Mouse (Mus musculus): ENCODE measurements at regions not wholly inside any gene's neighbourhood (a gene's known extent, or its start where the extent isn't known, plus 50 kb on each side); places are given as distances from the start of the nearest gene placed in this dataset.

- Histone ChIP-seq H3K4me1 (replicated peaks; ENCODE audit: control insufficient read depth, insufficient read depth) (peaks cover 8% of the 10 kb centered on the region), H3K27ac (replicated peaks) (peak overlapping the region; percentile 63), H3K27me3 (ENCODE audit: control insufficient read depth, insufficient read depth, low read length) (no peaks in the 10 kb centered on the region), H3K4me2 (replicated peaks; ENCODE audit: low read depth) (peak overlapping the region; percentile 20; the same call in 1 of the 2 replicates), H3K36me3 (ENCODE audit: control insufficient read depth, insufficient read depth, low read length) (no peaks in the 10 kb centered on the region), H3K9me3 (ENCODE audit: control insufficient read depth, low read length) (no peaks in the 10 kb centered on the region), H3K9ac (ENCODE audit: low read length) (no peak overlapping the region), H3K4me3 (ENCODE audit: low read depth, low read length) (no peak overlapping the region)
- TF ChIP-seq EP300 (optimal IDR thresholded peaks at IDR 0.05): no peak
- TF ChIP-seq CTCF (IDR thresholded peaks at IDR 0.05; ENCODE audit: low read depth): no peak
- no peak for ATAC-seq (ENCODE audit: low FRiP score, low TSS enrichment)
- no peak for DNase-seq (ENCODE audit: low spot score)
- WGBS: 51% methylated on average over 6 of the region's 6 CpGs
Measured at GRCm38 (mm10) chr12:69496341-69496904, 86.4 kb downstream of the Vcpkmt start.

GRCm38 (mm10) chr12:69495776-69496175 is 87.1 kb downstream of the Vcpkmt start:
- Histone ChIP-seq H3K4me2 (replicated peaks; ENCODE audit: low read depth) (no peak overlapping the region), H3K27ac (replicated peaks) (peak overlapping the region; percentile 63; the same call in 1 of the 2 replicates), H3K9me3 (ENCODE audit: control insufficient read depth, low read length) (no peaks in the 10 kb centered on the region), H3K27me3 (ENCODE audit: control insufficient read depth, insufficient read depth, low read length) (no peaks in the 10 kb centered on the region), H3K9ac (ENCODE audit: low read length) (no peak overlapping the region), H3K4me1 (replicated peaks; ENCODE audit: control insufficient read depth, insufficient read depth) (peaks cover 7% of the 10 kb centered on the region), H3K4me3 (ENCODE audit: low read depth, low read length) (no peak overlapping the region), H3K36me3 (ENCODE audit: control insufficient read depth, insufficient read depth, low read length) (no peaks in the 10 kb centered on the region)
- DNase-seq (ENCODE audit: low spot score) (no peak), ATAC-seq (ENCODE audit: low FRiP score, low TSS enrichment) (no peak)
- TF ChIP-seq EP300 (optimal IDR thresholded peaks at IDR 0.05) (no peak), CTCF (IDR thresholded peaks at IDR 0.05; ENCODE audit: low read depth) (no peak)
- WGBS: 88% methylated on average over 5 of the region's 5 CpGs

DNA sequence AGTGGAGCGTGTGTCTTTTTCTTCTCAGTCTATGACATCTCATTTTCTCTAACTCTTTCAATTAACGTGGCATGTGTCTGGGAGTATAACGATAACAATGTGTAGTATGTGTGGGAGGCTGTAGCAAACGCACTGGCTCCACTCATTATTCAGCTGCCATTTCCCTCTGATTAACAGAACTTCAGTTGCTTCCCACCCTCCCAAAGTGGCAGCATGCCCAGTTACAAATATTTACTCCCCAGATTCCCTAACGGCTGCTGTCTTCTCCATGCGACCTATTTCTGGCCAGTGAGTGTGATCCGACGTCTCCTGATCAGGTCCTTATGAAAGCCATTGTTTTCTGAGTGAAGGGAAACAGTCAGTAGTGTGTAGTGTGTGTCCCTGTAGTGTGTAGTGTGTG is 88.2 kb downstream of the Vcpkmt start:
- Histone ChIP-seq H3K9me3 (ENCODE audit: control insufficient read depth, low read length) (no peaks in the 10 kb centered on the region), H3K4me1 (replicated peaks; ENCODE audit: control insufficient read depth, insufficient read depth) (peaks cover 7% of the 10 kb centered on the region), H3K4me3 (ENCODE audit: low read depth, low read length) (no peak overlapping the region), H3K4me2 (replicated peaks; ENCODE audit: low read depth) (no peak overlapping the region), H3K36me3 (ENCODE audit: control insufficient read depth, insufficient read depth, low read length) (no peaks in the 10 kb centered on the region), H3K27me3 (ENCODE audit: control insufficient read depth, insufficient read depth, low read length) (no peaks in the 10 kb centered on the region), H3K27ac (replicated peaks) (peak overlapping the region; percentile 61), H3K9ac (ENCODE audit: low read length) (no peak overlapping the region)
- TF ChIP-seq CTCF (IDR thresholded peaks at IDR 0.05; ENCODE audit: low read depth): no peak
- no peak for TF ChIP-seq EP300 (optimal IDR thresholded peaks at IDR 0.05)
- ATAC-seq (ENCODE audit: low FRiP score, low TSS enrichment) (no peak; the same call in 1 of the 2 replicates), DNase-seq (ENCODE audit: low spot score) (peak; percentile 47)
- WGBS: 19% methylated on average over 8 of the region's 8 CpGs

- no peak for DNase-seq (ENCODE audit: low spot score)
- no peaks in the 10 kb centered on the region for H3K36me3 ChIP-seq (ENCODE audit: control insufficient read depth, insufficient read depth, low read length)
- H3K27me3 ChIP-seq (ENCODE audit: control insufficient read depth, insufficient read depth, low read length): no peaks in the 10 kb centered on the region
- WGBS: 95% methylated on average over 10 of the region's 10 CpGs
- H3K4me3 ChIP-seq (ENCODE audit: low read depth, low read length): no peak overlapping the region
- H3K27ac ChIP-seq (replicated peaks): no peak overlapping the region
- no peak overlapping the region for H3K9ac ChIP-seq (ENCODE audit: low read length)
- H3K4me2 ChIP-seq (replicated peaks; ENCODE audit: low read depth): no peak overlapping the region
- TF ChIP-seq CTCF (IDR thresholded peaks at IDR 0.05; ENCODE audit: low read depth) (no peak), EP300 (optimal IDR thresholded peaks at IDR 0.05) (no peak)
- H3K4me1 ChIP-seq (replicated peaks; ENCODE audit: control insufficient read depth, insufficient read depth): peaks cover 4% of the 10 kb centered on the region; the same call in 1 of the 2 replicates
- ATAC-seq (ENCODE audit: low FRiP score, low TSS enrichment): no peak; the same call in 1 of the 2 replicates
- no peaks in the 10 kb centered on the region for H3K9me3 ChIP-seq (ENCODE audit: control insufficient read depth, low read length)
Measured at GRCm38 (mm10) chr12:69489686-69490085, 93.1 kb downstream of the Vcpkmt start.

GRCm38 (mm10) chr12:69486903-69487302 is 95.9 kb downstream of the Vcpkmt start:
- no peaks in the 10 kb centered on the region for H3K27me3 ChIP-seq (ENCODE audit: control insufficient read depth, insufficient read depth, low read length)
- H3K9ac ChIP-seq (ENCODE audit: low read length): no peak overlapping the region
- WGBS: 46% methylated on average over 8 of the region's 8 CpGs
- H3K4me3 ChIP-seq (ENCODE audit: low read depth, low read length): no peak overlapping the region
- TF ChIP-seq EP300 (optimal IDR thresholded peaks at IDR 0.05) (no peak), CTCF (IDR thresholded peaks at IDR 0.05; ENCODE audit: low read depth) (no peak)
- no peaks in the 10 kb centered on the region for H3K36me3 ChIP-seq (ENCODE audit: control insufficient read depth, insufficient read depth, low read length)
- H3K9me3 ChIP-seq (ENCODE audit: control insufficient read depth, low read length): no peaks in the 10 kb centered on the region
- peaks cover 4% of the 10 kb centered on the region; the same call in 1 of the 2 replicates for H3K4me1 ChIP-seq (replicated peaks; ENCODE audit: control insufficient read depth, insufficient read depth)
- DNase-seq (ENCODE audit: low spot score) (no peak), ATAC-seq (ENCODE audit: low FRiP score, low TSS enrichment) (no peak)
- no peak overlapping the region for H3K4me2 ChIP-seq (replicated peaks; ENCODE audit: low read depth)
- H3K27ac ChIP-seq (replicated peaks): no peak overlapping the region
